Mouse (Mus musculus): Measurements from ENCODE around the gene Gsdme. TPM values are rescaled to one million over a fixed set of nuclear protein-coding genes. Genes with fewer than 3 reads are reported as not detected.

Gene Gsdme
- polyA plus RNA-seq, 1 experiment from 2014 or later: 18.1 TPM

DNA sequence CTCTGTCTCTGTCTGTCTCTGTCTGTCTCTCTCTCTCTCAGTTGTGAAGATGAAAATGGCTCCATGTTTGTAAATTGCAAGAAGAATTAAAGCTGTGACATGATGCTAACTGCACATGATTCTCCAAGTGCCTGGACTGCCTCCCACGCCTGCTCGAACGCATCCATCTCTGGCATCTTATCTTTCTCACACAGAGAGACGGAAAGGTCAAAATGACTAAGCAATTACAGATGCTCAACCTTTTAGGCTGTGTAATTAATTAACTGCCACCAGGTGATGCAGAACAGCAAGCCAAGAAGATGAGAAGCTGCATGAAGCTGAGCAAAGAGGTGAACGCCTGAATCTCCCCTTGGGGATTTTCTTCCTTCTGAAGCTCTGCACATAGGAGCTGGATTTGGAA lies 23.2 kb downstream of the Gsdme start:
- TF ChIP-seq CTCF (IDR thresholded peaks at IDR 0.05; ENCODE audit: low read depth) (no peak), EP300 (IDR thresholded peaks at IDR 0.05; ENCODE audit: low read depth) (0 out of 2 replicates have a peak, but pooled peaks have one; percentile 19)
- Histone ChIP-seq H3K36me3 (replicated peaks; ENCODE audit: insufficient read depth, low read length) (no peaks in the 10 kb centered on the region), H3K4me3 (ENCODE audit: low read depth, low read length) (no peak overlapping the region), H3K4me1 (ENCODE audit: insufficient read depth) (peaks cover 3% of the 10 kb centered on the region), H3K27ac (ENCODE audit: low read depth) (no peak overlapping the region), H3K4me2 (ENCODE audit: low read depth, low read length) (no peak overlapping the region), H3K9ac (replicated peaks) (no peak overlapping the region), H3K9me3 (ENCODE audit: low read length) (no peaks in the 10 kb centered on the region), H3K27me3 (ENCODE audit: insufficient read depth, low read length) (no peaks in the 10 kb centered on the region)
- 50% methylated on average over 5 of the region's 5 CpGs for WGBS (ENCODE audit: insufficient replicate concordance)
- DNase-seq (no peak), ATAC-seq (no peak)

DNA sequence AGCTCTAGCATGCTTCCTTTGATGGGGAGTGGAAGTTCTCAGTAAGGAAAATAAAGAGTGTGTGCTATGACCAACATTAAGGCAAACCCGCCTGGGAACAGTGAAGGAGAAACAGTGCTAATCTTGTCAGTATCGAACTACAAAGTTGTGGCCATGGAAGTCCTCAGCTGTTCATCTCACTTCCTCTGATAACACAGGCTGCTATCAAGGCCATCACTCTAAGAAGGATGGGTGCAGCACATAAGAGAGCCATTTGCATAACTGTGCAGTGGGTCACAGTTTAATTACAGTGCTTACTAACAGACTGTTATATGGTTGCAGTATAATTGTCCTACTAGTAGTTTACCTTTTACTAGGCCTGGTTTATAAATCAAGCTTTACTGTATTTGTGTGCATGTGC lies 23.8 kb downstream of the Gsdme start:
- H3K27me3 ChIP-seq (ENCODE audit: insufficient read depth, low read length): no peaks in the 10 kb centered on the region
- WGBS (ENCODE audit: insufficient replicate concordance): 57% methylated on average over 2 of the region's 2 CpGs
- no peak for TF ChIP-seq CTCF (IDR thresholded peaks at IDR 0.05; ENCODE audit: low read depth)
- TF ChIP-seq EP300 (IDR thresholded peaks at IDR 0.05; ENCODE audit: low read depth): no peak

DNA sequence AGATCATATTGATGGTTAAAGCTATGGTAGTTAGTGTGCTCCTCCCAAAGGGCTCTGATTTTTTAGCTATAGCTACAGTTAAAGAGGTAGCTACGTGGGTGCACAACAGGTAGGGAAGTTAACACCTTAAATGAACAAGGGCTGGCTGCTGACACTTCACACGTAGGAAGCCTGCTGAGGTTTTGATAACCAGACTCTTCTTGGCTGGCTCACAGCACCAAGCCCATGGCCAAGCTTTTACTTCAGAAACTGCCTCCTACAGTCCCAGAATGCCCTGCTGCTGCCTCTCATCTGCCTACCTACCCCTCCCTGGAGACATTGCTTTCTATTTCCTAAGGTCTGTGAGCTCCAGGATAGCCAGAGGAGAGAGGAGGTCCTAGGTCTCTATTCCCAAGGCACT lies 25.7 kb downstream of the Gsdme start:
- Histone ChIP-seq H3K9me3 (ENCODE audit: low read length) (no peaks in the 10 kb centered on the region), H3K9ac (replicated peaks) (no peak overlapping the region), H3K27ac (ENCODE audit: low read depth) (no peak overlapping the region), H3K36me3 (replicated peaks; ENCODE audit: insufficient read depth, low read length) (no peaks in the 10 kb centered on the region), H3K4me3 (ENCODE audit: low read depth, low read length) (no peak overlapping the region), H3K27me3 (ENCODE audit: insufficient read depth, low read length) (no peaks in the 10 kb centered on the region), H3K4me2 (ENCODE audit: low read depth, low read length) (no peak overlapping the region), H3K4me1 (ENCODE audit: insufficient read depth) (peaks cover 3% of the 10 kb centered on the region)
- TF ChIP-seq CTCF (IDR thresholded peaks at IDR 0.05; ENCODE audit: low read depth): no peak
- WGBS (ENCODE audit: insufficient replicate concordance): 62% methylated on average over 2 of the region's 2 CpGs
- DNase-seq: no peak
- no peak for ATAC-seq

More for the DNA sequence above, 23.8 kb downstream of the Gsdme start:
- DNase-seq: no peak
- no peak for ATAC-seq
- Histone ChIP-seq H3K4me2 (ENCODE audit: low read depth, low read length) (no peak overlapping the region), H3K36me3 (replicated peaks; ENCODE audit: insufficient read depth, low read length) (no peaks in the 10 kb centered on the region), H3K4me1 (ENCODE audit: insufficient read depth) (peaks cover 3% of the 10 kb centered on the region), H3K9me3 (ENCODE audit: low read length) (no peaks in the 10 kb centered on the region), H3K27ac (ENCODE audit: low read depth) (no peak overlapping the region), H3K9ac (replicated peaks) (no peak overlapping the region), H3K4me3 (ENCODE audit: low read depth, low read length) (no peak overlapping the region)

DNA sequence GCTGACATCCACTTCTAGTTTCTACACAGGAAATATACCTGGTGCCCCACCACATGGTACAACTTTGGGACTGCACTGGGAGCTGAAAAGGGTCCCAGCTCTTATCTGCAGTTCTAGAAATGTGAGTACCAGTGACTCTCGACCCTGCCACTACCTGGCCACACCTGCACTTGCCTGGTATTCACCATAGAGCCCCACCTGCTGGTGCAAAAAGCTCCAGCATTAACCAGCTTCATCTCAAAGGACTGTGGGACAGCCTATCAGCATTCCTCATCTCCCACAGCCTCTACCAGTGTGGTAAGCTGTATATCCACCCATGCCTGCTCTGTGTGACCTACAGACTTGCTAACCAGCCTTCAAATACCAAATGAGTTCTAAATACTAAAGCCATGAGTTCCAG lies 30.7 kb downstream of the Gsdme start:
- no peaks in the 10 kb centered on the region for H3K4me1 ChIP-seq (ENCODE audit: insufficient read depth)

DNA sequence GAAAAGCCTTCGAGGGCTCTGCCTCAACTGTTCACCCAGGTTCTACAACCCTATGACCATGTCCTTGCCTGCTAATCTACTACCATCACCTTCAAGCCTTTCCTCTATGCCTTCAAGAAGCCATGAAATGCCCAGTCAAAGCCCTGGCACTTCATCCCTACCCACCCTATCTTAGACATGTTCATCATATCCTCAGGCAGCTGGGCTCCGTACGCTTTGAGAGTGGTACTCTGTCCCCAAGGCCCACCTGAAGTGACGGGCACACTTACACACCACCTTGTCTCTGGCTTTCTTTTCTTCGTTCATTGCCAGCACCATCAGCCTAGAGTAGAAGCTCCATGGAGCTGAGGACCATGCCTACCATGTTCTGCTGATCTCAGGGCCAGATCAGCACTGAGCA lies 32.4 kb downstream of the Gsdme start:
- no peaks in the 10 kb centered on the region for H3K27me3 ChIP-seq (ENCODE audit: insufficient read depth, low read length)
- H3K36me3 ChIP-seq (replicated peaks; ENCODE audit: insufficient read depth, low read length): no peaks in the 10 kb centered on the region
- no peak for ATAC-seq
- no peak for DNase-seq
- H3K27ac ChIP-seq (ENCODE audit: low read depth): no peak overlapping the region
- TF ChIP-seq EP300 (IDR thresholded peaks at IDR 0.05; ENCODE audit: low read depth): no peak
- no peak for TF ChIP-seq CTCF (IDR thresholded peaks at IDR 0.05; ENCODE audit: low read depth)
- H3K4me2 ChIP-seq (ENCODE audit: low read depth, low read length): no peak overlapping the region
- H3K9me3 ChIP-seq (ENCODE audit: low read length): no peaks in the 10 kb centered on the region
- 82% methylated on average over 5 of the region's 5 CpGs for WGBS (ENCODE audit: insufficient replicate concordance)
- no peak overlapping the region for H3K9ac ChIP-seq (replicated peaks)
- H3K4me3 ChIP-seq (ENCODE audit: low read depth, low read length): no peak overlapping the region
- H3K4me1 ChIP-seq (ENCODE audit: insufficient read depth): no peaks in the 10 kb centered on the region

More for the DNA sequence above, 30.7 kb downstream of the Gsdme start:
- TF ChIP-seq CTCF (IDR thresholded peaks at IDR 0.05; ENCODE audit: low read depth): no peak
- TF ChIP-seq EP300 (IDR thresholded peaks at IDR 0.05; ENCODE audit: low read depth): no peak
- H3K4me2 ChIP-seq (ENCODE audit: low read depth, low read length): no peak overlapping the region
- no peak overlapping the region for H3K9ac ChIP-seq (replicated peaks)
- ATAC-seq (no peak), DNase-seq (no peak)
- no peaks in the 10 kb centered on the region for H3K36me3 ChIP-seq (replicated peaks; ENCODE audit: insufficient read depth, low read length)
- H3K9me3 ChIP-seq (ENCODE audit: low read length): no peaks in the 10 kb centered on the region
- H3K27me3 ChIP-seq (ENCODE audit: insufficient read depth, low read length): no peaks in the 10 kb centered on the region
- H3K27ac ChIP-seq (ENCODE audit: low read depth): no peak overlapping the region
- WGBS (ENCODE audit: insufficient replicate concordance): 42% methylated on average over 1 of the region's 1 CpGs
- no peak overlapping the region for H3K4me3 ChIP-seq (ENCODE audit: low read depth, low read length)

DNA sequence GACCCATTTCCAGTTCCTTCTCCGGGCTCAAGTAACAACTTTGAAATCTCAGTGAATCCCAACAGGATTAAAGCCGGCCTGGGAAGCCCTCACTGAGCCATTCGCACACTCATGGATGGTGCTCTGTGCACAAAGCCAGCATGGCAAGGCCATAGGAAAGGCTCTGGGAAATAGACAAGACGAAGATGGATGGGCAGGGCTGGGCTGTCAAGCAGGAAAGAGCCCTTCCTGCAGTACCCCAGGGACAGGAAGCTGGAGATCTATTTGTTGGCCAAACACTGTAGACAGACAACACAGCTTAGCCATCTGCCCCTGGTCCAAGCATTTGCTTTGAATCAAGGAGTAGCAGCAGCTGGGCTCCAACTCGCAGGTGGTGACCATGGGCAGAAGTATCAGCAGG lies 35.5 kb downstream of the Gsdme start:
- Histone ChIP-seq H3K36me3 (replicated peaks; ENCODE audit: insufficient read depth, low read length) (no peaks in the 10 kb centered on the region), H3K4me1 (ENCODE audit: insufficient read depth) (no peaks in the 10 kb centered on the region), H3K4me3 (ENCODE audit: low read depth, low read length) (no peak overlapping the region), H3K9me3 (ENCODE audit: low read length) (no peaks in the 10 kb centered on the region), H3K27ac (ENCODE audit: low read depth) (no peak overlapping the region), H3K27me3 (ENCODE audit: insufficient read depth, low read length) (no peaks in the 10 kb centered on the region), H3K4me2 (ENCODE audit: low read depth, low read length) (no peak overlapping the region), H3K9ac (replicated peaks) (no peak overlapping the region)
- no peak for DNase-seq
- 58% methylated on average over 5 of the region's 5 CpGs for WGBS (ENCODE audit: insufficient replicate concordance)
- TF ChIP-seq CTCF (IDR thresholded peaks at IDR 0.05; ENCODE audit: low read depth): no peak
- TF ChIP-seq EP300 (IDR thresholded peaks at IDR 0.05; ENCODE audit: low read depth): no peak
- ATAC-seq: no peak

DNA sequence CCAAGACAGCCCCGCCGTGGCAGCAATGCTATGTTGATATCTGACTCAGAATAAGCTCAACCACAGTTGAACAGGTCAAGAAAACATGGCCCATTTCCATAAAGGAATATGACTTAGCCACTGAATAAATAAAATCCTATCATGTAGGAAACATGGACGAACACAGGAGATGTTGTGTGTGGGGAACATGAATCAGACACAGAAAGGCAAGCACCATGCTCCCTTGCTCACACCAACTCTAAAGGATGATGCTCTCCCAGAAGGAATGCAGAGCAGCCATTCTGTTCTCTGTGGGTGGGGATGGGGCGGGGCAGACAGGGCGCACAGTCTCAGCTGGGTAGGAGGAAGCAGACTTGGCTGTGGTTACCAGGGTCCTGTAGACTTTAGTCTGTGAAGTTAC lies 38.4 kb downstream of the Gsdme start:
- H3K27ac ChIP-seq (ENCODE audit: low read depth): no peak overlapping the region
- no peaks in the 10 kb centered on the region for H3K9me3 ChIP-seq (ENCODE audit: low read length)
- H3K36me3 ChIP-seq (replicated peaks; ENCODE audit: insufficient read depth, low read length): no peaks in the 10 kb centered on the region
- TF ChIP-seq EP300 (IDR thresholded peaks at IDR 0.05; ENCODE audit: low read depth) (no peak), CTCF (IDR thresholded peaks at IDR 0.05; ENCODE audit: low read depth) (no peak)
- H3K4me3 ChIP-seq (ENCODE audit: low read depth, low read length): no peak overlapping the region
- no peak for DNase-seq
- no peaks in the 10 kb centered on the region for H3K4me1 ChIP-seq (ENCODE audit: insufficient read depth)
- H3K27me3 ChIP-seq (ENCODE audit: insufficient read depth, low read length): no peaks in the 10 kb centered on the region
- 65% methylated on average over 5 of the region's 5 CpGs for WGBS (ENCODE audit: insufficient replicate concordance)
- no peak overlapping the region for H3K4me2 ChIP-seq (ENCODE audit: low read depth, low read length)
- ATAC-seq: no peak
- H3K9ac ChIP-seq (replicated peaks): no peak overlapping the region
